Mouse (Mus musculus) G1E (cell line): ENCODE measurements at regions not wholly inside any gene's neighbourhood (a gene's known extent, or its start where the extent isn't known, plus 50 kb on each side); places are given as distances from the start of the nearest gene placed in this dataset.

Experiments used
- CTCF ChIP-seq: IDR thresholded peaks from 2 replicates; pipeline ENCODE4 v1.5.1; 2012; ENCODE audit warnings: low read depth, low read length, inconsistent platforms, mixed read lengths
- GATA1 ChIP-seq: IDR thresholded peaks from 2 replicates; pipeline ENCODE4 v1.6.1; 2012; ENCODE audit warnings: borderline replicate concordance, low read length, inconsistent platforms, mixed read lengths
- POLR2AphosphoS5 ChIP-seq: IDR thresholded peaks from 2 replicates; pipeline ENCODE4 v1.6.1; 2012; ENCODE audit warnings: low read depth, low read length, inconsistent platforms; ENCODE audit not compliant: insufficient replicate concordance

DNA sequence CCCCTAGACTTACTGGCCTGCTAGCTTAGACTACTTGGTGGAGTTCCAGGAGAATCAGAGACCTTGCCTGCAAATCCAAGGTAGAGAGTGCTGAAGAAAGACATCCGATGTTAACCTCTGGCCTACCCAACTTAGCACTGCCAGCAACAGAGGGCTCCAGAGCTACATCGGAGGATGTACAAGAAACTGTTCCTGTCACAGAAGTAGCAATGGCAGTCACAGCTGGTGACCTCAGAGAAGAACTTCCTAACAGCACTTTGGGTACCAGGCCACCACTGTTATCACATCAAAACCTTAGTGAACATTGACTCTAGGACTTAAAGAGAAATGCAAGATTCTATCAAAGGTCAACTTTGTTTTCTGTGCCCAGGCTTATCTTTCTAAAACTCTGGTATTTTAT, 180.0 kb downstream of the Sox4 start:
- TF ChIP-seq CTCF (no peak), GATA1 (no peak), POLR2AphosphoS5 (no peak)
